Mouse (Mus musculus) myocyte (in vitro differentiated cells): Measurements from ENCODE around the gene T2. TPM values are rescaled to one million over a fixed set of nuclear protein-coding genes. Genes with fewer than 3 reads are reported as not detected.
"Not testable (repeated sequence)": the region's sequence is repeated elsewhere in the genome, so short reads cannot be mapped to it uniquely, and the experiment has no call there.

ENCODE experiments used
- H3K27me3 ChIP-seq: one replicate; pipeline ENCODE4 v1.6.1; 2011; ENCODE audit not compliant: control insufficient read depth, insufficient read depth, insufficient read length
- H3K36me3 ChIP-seq: one replicate; pipeline ENCODE4 v1.6.1; 2011; ENCODE audit not compliant: control insufficient read depth, insufficient read depth
- H3K4me2 ChIP-seq: one replicate; pipeline ENCODE4 v1.6.1; 2011; ENCODE audit warnings: low read depth, control low read depth
- H3K4me3 ChIP-seq: one replicate; pipeline ENCODE4 v1.5.1; 2011; ENCODE audit warnings: mild to moderate bottlenecking, control low read depth, moderate library complexity
- H3K79me2 ChIP-seq: one replicate; pipeline ENCODE4 v1.6.1; 2011; ENCODE audit not compliant: control insufficient read depth, insufficient read depth
- H3ac ChIP-seq: one replicate; pipeline ENCODE4 v1.6.1; 2011; ENCODE audit not compliant: control insufficient read depth, insufficient read length
- CEBPB ChIP-seq: IDR thresholded peaks from 2 replicates; pipeline ENCODE4 v1.6.1; 2011; ENCODE audit warnings: mild to moderate bottlenecking, moderate library complexity; ENCODE audit not compliant: poor library complexity, insufficient read depth, severe bottlenecking
- E2F4 ChIP-seq: IDR thresholded peaks from one replicate; pipeline ENCODE4 v1.6.1; 2011; ENCODE audit warnings: mild to moderate bottlenecking, control low read depth, moderate library complexity; ENCODE audit not compliant: insufficient read depth
- MAX ChIP-seq: IDR thresholded peaks from one replicate; pipeline ENCODE4 v1.6.1; 2011; ENCODE audit warnings: low read depth, mild to moderate bottlenecking, control low read depth
- MYOD1 ChIP-seq, 3 experiments: IDR thresholded peaks; one replicate each; pipeline ENCODE4 v1.6.1; 2011; ENCODE audit warnings: control low read depth in 2 of 3, low read depth in 2 of 3, mild to moderate bottlenecking in 2 of 3, moderate library complexity in 1 of 3; ENCODE audit not compliant: insufficient read length in 2 of 3, control insufficient read depth in 1 of 3
- MYOG ChIP-seq, 3 experiments: IDR thresholded peaks; one replicate each; pipeline ENCODE4 v1.6.1; 2011; ENCODE audit warnings: control low read depth in 2 of 3, low read depth in 2 of 3, mild to moderate bottlenecking in 2 of 3; ENCODE audit not compliant: insufficient read length in 2 of 3, control insufficient read depth in 1 of 3, insufficient read depth in 1 of 3
- POLR2A ChIP-seq: IDR thresholded peaks from one replicate; pipeline ENCODE4 v1.6.1; 2011; ENCODE audit warnings: low read depth, mild to moderate bottlenecking, control low read depth, moderate library complexity; ENCODE audit not compliant: insufficient read length
- POLR2AphosphoS2 ChIP-seq: IDR thresholded peaks from one replicate; pipeline ENCODE4 v1.6.1; 2011; ENCODE audit warnings: low read depth, control low read depth; ENCODE audit not compliant: insufficient read length
- REST ChIP-seq: IDR thresholded peaks from one replicate; pipeline ENCODE4 v1.6.1; 2011; ENCODE audit warnings: mild to moderate bottlenecking, control low read depth, moderate library complexity; ENCODE audit not compliant: insufficient read depth, insufficient read length
- SRF ChIP-seq: IDR thresholded peaks from one replicate; pipeline ENCODE4 v1.6.1; 2011; ENCODE audit warnings: low read depth; ENCODE audit not compliant: control insufficient read depth, insufficient read length
- TCF12 ChIP-seq: IDR thresholded peaks from one replicate; pipeline ENCODE4 v1.6.1; 2011; ENCODE audit warnings: mild to moderate bottlenecking, control low read depth; ENCODE audit not compliant: poor library complexity, insufficient read depth, severe bottlenecking
- TCF3 ChIP-seq: IDR thresholded peaks from one replicate; pipeline ENCODE4 v1.6.1; 2011; ENCODE audit warnings: low read depth, control low read depth; ENCODE audit not compliant: insufficient read length
- USF1 ChIP-seq: IDR thresholded peaks from one replicate; pipeline ENCODE4 v1.6.1; 2011; ENCODE audit warnings: low read depth, mild to moderate bottlenecking, control low read depth, moderate library complexity
- polyA plus RNA-seq: library from polyadenylated mRNA; unstranded; fragments of >200 nt; fragmentation: generic; extraction: Trizol; gene quantifications from one replicate; pipeline ENCODE4 v1.2.1, GENCODE M21; 2012; ENCODE audit warnings: missing spikeins

T2 gene
- polyA plus RNA-seq, 1 experiment = 0.07 TPM

GRCm38 (mm10) chr17:8328511-8329174 is 27.1 kb upstream of the T2 start:
- H3K79me2 ChIP-seq = no peaks in the 10 kb centered on the region
- no peak overlapping the region for H3K4me3 ChIP-seq
- H3ac ChIP-seq = no peak overlapping the region
- no peak overlapping the region for H3K4me2 ChIP-seq
- H3K27me3 ChIP-seq = no peaks in the 10 kb centered on the region
- TF ChIP-seq USF1 = no peak
- TF ChIP-seq REST = no peak
- TF ChIP-seq POLR2A = no peak
- no peak for TF ChIP-seq MYOD1 (IDR thresholded peaks at IDR 0.05; ENCODE audit: control insufficient read depth in 1 of 3, insufficient read length in 2 of 3, low read depth in 2 of 3)
- no peak for TF ChIP-seq POLR2AphosphoS2
- no peak for TF ChIP-seq TCF12
- no peak for TF ChIP-seq SRF
- no peak for TF ChIP-seq TCF3
- TF ChIP-seq CEBPB = no peak
- no peak for TF ChIP-seq MAX
- TF ChIP-seq MYOG (IDR thresholded peaks at IDR 0.05; ENCODE audit: control insufficient read depth in 1 of 3, insufficient read depth in 1 of 3, insufficient read length in 2 of 3, low read depth in 2 of 3) = no peak
- no peak for TF ChIP-seq E2F4
- no peaks in the 10 kb centered on the region for H3K36me3 ChIP-seq

- no peak for TF ChIP-seq MAX
- no peak for TF ChIP-seq SRF
- TF ChIP-seq REST = no peak
- TF ChIP-seq POLR2A = no peak
- no peak for TF ChIP-seq MYOD1 (IDR thresholded peaks at IDR 0.05; ENCODE audit: control insufficient read depth in 1 of 3, insufficient read length in 2 of 3, low read depth in 2 of 3)
- no peak for TF ChIP-seq CEBPB
- TF ChIP-seq USF1 = no peak
- TF ChIP-seq E2F4 = no peak
- TF ChIP-seq TCF3 = no peak
- TF ChIP-seq MYOG (IDR thresholded peaks at IDR 0.05; ENCODE audit: control insufficient read depth in 1 of 3, insufficient read depth in 1 of 3, insufficient read length in 2 of 3, low read depth in 2 of 3) = no peak
- no peak for TF ChIP-seq TCF12
- TF ChIP-seq POLR2AphosphoS2 = no peak
- H3ac ChIP-seq = no peak overlapping the region
- no peak overlapping the region for H3K4me2 ChIP-seq
- no peaks in the 10 kb centered on the region for H3K79me2 ChIP-seq
- H3K36me3 ChIP-seq = no peaks in the 10 kb centered on the region
- no peak overlapping the region for H3K4me3 ChIP-seq
- no peaks in the 10 kb centered on the region for H3K27me3 ChIP-seq
Measured at GRCm38 (mm10) chr17:8330602-8331001, 25.2 kb upstream of the T2 start.

GRCm38 (mm10) chr17:8337159-8337558 is 18.6 kb upstream of the T2 start, which contains the start of gene Prr18:
Prr18 (plus strand) TSS chr17:8337459.
- not testable (repeated sequence) for H3K79me2 ChIP-seq, H3K27me3 ChIP-seq, H3K36me3 ChIP-seq, H3K4me3 ChIP-seq, H3K4me2 ChIP-seq, H3ac ChIP-seq

GRCm38 (mm10) chr17:8339666-8340374 is 16.0 kb upstream of the T2 start:
- no peaks in the 10 kb centered on the region for H3K27me3 ChIP-seq
- no peak overlapping the region for H3ac ChIP-seq
- TF ChIP-seq MAX (no peak), USF1 (no peak), MYOG (IDR thresholded peaks at IDR 0.05; ENCODE audit: control insufficient read depth in 1 of 3, insufficient read depth in 1 of 3, insufficient read length in 2 of 3, low read depth in 2 of 3) (no peak), MYOD1 (IDR thresholded peaks at IDR 0.05; ENCODE audit: control insufficient read depth in 1 of 3, insufficient read length in 2 of 3, low read depth in 2 of 3) (no peak), POLR2A (no peak)
- H3K4me3 ChIP-seq = no peak overlapping the region
- no peaks in the 10 kb centered on the region for H3K79me2 ChIP-seq
- H3K36me3 ChIP-seq = no peaks in the 10 kb centered on the region
- no peak overlapping the region for H3K4me2 ChIP-seq

GRCm38 (mm10) chr17:8340407-8341359 is 15.1 kb upstream of the T2 start:
- Histone ChIP-seq H3K79me2 (no peaks in the 10 kb centered on the region), H3K36me3 (no peaks in the 10 kb centered on the region), H3K4me3 (no peak overlapping the region), H3K27me3 (no peaks in the 10 kb centered on the region), H3K4me2 (no peak overlapping the region), H3ac (no peak overlapping the region)
- TF ChIP-seq CEBPB (no peak), MAX (no peak), USF1 (no peak), SRF (no peak), POLR2A (no peak), MYOD1 (IDR thresholded peaks at IDR 0.05; ENCODE audit: control insufficient read depth in 1 of 3, insufficient read length in 2 of 3, low read depth in 2 of 3) (no peak), E2F4 (no peak), MYOG (IDR thresholded peaks at IDR 0.05; ENCODE audit: control insufficient read depth in 1 of 3, insufficient read depth in 1 of 3, insufficient read length in 2 of 3, low read depth in 2 of 3) (no peak), REST (no peak), TCF12 (no peak), TCF3 (no peak), POLR2AphosphoS2 (no peak)
